Mouse (Mus musculus) WW6 (cell line): ENCODE results near the gene Stn1.

Experiments used
- DNase-seq: peaks from one replicate; pipeline ENCODE4 v3.0.0-alpha.2; 2013; ENCODE audit warnings: low read depth, low spot score

Gene Stn1

GRCm38 (mm10) chr19:47542441-47542840 is 5.1 kb upstream of the Stn1 start:
- no peak for DNase-seq

GRCm38 (mm10) chr19:47538801-47539200 is 1.5 kb upstream of the Stn1 start:
- DNase-seq = no peak

GRCm38 (mm10) chr19:47537879-47538278 is 572 bp upstream of the Stn1 start:
- no peak for DNase-seq

- DNase-seq = peak; percentile 96
Measured at GRCm38 (mm10) chr19:47536521-47537299, 597 bp downstream of the Stn1 start.

GRCm38 (mm10) chr19:47534131-47534530 is 3.2 kb downstream of the Stn1 start:
- DNase-seq = no peak

DNA sequence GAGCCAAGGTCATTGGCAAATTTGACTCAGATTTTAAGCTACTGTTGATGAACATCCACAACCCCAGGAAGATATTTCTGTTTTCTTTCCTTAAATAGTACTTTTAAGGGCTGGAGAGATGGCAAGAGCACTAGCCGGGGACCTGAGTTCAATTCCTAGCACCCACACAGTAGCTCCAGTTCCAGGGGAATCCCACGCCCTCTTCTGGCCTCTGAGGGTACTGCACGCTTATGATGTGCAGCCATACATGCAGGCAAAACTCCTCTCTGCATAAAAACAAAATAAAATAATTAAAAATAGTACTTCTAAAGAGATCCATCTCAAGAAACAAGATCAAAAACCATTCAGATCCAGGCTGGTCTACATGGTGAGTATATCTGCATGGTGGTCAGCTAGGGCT is 4.9 kb downstream of the Stn1 start:
- DNase-seq = no peak

DNA sequence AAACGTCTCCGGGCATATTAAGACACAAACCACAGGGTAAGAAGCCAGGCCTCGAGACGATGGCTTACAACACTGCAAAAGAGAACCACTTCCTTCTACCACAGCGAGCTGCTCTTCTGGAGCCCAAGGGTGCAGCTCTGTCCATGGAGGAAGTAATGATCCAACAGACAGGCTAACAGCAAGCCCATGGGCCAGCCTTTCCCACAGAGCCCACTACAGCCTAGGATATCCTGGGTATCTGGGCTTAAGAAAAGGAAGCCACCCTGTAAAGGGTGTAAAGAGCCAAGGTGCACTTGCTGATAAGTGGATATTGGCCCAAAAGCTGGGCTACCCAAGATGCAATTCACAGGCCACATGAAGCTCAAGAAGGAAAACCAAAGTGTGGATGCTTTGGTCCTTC is 6.0 kb downstream of the Stn1 start:
- DNase-seq = no peak

DNA sequence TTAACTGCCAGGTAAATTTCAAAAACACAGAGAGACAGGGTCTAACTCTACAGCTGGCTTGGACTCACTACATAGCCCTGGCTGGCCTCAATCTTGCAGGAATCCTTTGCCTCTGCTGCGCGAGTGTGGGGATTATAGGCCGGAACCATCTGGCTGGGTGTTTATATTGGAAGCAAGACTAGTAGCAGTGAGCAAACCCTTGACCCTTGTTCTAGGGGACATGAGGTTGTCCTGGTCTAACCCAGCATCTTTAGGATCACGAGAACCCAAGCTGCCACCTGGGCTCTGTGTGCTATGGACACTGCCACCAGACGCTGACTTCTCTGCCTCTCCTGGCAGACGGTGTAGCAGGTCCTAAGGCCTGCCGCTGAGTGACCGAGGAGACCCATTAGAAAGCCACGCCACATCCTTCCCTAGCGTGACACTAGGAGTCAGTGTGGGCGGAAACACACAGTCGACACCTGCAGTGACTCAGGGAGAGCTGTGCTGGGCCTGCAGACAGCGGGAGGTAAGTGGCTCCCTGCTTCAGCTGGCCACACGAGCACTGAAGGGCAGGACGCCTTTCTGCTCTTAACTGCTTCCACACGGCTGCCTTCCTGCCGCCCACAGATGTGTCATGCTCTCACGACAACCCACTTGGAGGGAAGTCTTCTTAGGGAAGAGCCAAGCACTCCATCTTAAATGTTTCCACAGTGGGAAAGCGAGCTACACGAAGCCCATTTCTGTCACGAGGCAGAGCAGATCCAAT is 10.9 kb downstream of the Stn1 start:
- no peak for DNase-seq

DNA sequence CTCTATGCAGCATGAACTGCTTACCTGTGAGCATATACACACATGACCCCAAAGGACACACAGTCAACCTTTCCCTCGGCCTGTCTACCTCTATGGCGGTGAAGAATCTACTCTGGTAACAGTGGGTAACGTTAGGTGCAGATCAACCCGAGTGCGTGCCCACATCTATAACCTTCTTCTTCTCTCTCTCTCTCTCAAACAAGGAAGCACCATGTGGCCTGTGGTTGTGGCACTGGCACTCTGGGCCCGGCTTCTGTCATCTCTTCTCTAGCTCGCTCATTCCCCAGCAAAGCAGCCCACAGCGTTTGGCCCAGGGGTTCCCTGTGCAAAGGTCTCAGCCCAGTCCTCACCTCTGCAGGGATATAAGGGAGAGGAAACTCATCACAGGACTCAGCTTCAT is 12.4 kb downstream of the Stn1 start:
- DNase-seq = no peak

DNA sequence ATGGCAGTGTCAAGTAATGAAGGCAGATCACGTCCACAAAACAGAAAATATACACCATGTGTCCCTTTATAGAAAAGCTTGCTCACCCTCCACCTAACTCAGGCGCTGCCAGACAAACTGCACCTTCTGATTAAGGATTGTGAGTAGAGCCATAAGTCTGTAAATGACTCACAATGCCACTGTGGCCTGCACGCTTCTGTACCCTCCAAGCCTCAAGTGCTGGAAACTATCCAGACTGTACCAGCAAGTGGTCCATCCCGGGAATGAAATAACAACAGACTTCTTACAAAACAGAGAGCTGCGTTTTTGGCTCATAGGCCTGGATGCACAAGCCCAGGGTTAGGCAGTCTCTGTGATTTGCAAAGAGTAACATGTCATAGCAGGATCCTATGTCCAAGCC is 15.9 kb downstream of the Stn1 start:
- no peak for DNase-seq

DNA sequence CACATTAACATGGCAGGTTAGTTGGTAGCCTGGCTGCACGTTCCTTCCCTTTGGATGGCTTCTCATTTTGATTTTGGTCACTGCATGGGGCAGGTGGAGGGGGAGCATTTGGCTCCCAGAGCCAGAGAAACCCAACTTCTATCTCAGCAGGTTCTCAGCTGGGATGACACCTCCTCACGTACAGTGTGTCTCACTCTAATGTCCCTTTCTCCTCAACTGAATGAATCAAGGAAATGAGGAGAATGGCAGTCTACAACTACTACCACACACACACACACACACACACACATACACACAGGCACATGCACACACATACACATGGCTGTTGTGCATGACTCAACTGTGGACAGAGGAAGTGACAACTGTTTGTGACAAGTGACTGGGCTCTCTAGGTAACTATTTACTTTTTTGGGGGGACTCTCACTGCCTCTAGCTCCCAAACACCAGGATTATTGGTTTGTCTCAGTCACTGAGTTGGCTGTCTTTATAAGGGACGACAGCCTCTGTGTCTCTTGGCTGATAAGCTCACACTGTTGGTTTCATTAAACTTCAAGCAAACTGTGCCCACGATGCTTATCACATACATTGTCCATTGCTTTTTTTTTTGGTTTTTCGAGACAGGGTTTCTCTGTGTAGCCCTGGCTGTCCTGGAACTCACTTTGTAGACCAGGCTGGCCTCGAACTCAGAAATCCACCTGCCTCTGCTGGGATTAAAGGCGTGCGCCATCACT is 18.0 kb downstream of the Stn1 start:
- DNase-seq = no peak

DNA sequence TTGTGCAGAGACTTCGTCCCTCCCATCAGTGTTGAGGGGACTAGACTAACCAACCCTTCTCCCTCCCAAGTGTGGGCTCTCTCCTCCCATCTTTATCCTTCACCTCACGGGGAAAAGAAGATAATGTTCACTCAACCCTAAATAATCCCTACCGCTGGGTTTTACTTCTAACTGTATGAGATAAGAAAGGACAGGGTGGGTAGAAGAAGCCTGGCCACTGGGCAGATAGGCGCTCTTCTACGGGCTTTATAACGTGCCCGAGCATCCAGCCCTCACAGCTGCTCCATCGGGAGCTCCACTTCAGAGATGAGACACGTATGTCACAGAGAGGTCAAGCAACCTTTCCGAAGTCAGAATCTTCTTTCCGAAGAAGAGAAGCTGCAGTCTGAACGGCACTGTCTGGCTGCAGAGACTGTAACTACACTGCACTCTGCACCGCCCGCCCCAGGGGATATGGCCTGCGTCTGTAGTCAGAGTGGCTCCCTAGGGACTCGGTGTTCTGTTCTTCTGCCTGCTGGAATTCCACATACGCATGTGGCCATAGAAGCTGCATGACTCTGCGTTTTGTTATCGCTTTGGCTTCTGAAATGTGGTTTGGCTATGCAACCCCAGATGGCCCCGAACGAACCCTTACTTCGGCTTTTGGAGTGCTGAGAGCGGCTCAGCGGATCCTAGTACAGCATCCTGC is 18.7 kb downstream of the Stn1 start:
- no peak for DNase-seq

- DNase-seq = no peak
Measured at GRCm38 (mm10) chr19:47517570-47517969, 19.7 kb downstream of the Stn1 start.

DNA sequence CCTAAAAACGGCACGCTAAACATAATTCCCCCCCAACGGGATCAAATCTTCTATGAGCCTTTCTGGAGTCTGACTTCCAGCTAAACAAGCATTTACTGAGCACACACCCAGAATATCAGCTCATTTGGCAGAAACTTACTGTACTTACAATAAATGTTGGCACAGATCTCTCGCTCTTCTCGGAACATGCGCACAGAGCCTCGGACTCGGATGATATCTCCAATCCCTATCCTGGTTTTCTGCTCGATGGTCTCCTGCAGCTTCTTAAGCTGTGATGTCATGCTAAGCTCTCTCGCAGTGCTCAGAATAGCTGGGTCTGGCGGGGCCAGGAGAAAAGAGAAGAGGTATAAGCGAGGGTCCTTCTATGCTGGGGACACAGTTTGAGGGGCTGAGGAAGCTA is 20.4 kb downstream of the Stn1 start:
- no peak for DNase-seq

GRCm38 (mm10) chr19:47515091-47515490 is 22.2 kb downstream of the Stn1 start:
- no peak for DNase-seq

- DNase-seq = no peak
Measured at GRCm38 (mm10) chr19:47513618-47513897, 23.7 kb downstream of the Stn1 start.

DNA sequence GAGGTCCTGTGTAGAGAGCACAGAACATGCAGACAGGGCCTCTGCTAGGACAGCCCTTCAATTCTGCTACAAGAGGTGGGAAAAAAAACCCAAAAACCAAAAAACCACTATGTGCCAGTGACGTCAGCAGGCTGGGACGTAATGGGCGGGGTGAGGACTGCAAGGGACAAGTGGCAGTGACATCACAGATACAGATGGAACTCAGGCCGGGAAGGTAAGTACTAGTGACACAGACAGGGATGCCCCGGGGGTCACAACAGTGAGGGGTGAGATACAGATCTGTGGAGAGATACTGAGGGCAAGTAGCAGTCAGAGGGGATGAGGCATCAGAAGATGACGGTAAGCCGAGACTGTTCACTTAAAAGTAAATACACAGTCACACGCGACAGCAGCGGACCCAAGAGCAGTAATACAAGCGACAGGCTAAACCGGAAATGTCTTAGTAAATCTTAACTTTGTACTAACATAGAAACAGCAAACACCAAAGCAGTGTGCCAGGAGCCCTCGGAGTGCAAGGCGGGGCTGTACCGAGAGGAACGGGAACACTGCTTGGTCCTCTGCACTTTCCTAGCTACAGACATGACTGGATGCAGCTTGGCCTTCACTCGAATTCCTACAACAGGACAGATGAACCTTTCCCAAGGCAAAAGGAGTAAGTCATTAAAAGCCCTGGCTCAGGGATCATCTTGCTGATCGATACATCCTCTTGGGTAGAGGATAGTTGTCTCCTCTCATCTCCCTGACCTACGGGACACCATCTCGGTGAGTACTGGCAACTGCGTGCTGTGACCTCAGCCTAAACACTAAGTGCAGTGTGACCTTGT is 24.3 kb downstream of the Stn1 start:
- DNase-seq = no peak

DNA sequence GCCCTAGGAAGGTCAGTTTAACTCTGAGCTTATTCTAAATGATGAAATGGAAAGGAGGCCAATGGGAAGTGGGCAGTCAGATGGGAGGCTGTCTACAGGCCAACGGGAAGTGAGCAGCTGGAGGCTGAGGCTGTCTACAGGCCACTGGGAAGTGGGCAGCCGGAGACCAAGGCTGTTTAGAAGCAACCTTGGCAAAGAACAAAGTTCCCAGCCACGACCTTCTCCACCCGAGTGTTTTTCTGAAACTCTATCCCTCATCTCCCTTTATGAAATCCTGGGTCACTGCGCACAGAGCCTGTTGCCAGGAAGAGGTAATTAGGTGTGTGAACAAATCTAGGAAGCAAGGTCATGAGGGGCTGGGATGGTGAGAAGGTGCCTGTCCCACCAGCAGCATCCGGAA is 25.3 kb downstream of the Stn1 start:
- DNase-seq = no peak

DNA sequence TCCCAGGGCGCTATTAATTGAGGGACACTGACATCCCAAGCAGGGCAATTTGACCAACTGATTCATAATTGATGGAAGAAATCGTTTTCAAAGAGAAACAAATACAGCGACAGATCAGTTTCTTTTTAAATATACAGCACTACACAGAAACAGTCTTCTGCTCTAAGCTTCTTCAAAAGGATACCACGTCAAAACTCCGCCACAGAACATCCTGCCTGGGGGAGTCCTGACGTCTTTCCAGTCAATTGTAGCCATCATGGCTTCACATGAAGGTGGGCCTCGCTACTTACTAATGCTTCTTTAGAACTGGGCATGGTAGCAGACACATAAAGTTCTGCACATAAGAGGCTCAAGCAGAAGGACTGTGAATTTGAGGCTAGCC is 26.0 kb downstream of the Stn1 start:
- DNase-seq = no peak

GRCm38 (mm10) chr19:47510473-47511293 is 26.6 kb downstream of the Stn1 start:
- no peak for DNase-seq

GRCm38 (mm10) chr19:47510135-47510472 is 27.2 kb downstream of the Stn1 start:
- DNase-seq = no peak
